Mouse (Mus musculus) hindbrain, postnatal 0 days (tissue): Measurements from ENCODE around the gene Vmn2r52. TPM values are rescaled to one million over a fixed set of nuclear protein-coding genes. Genes with fewer than 3 reads are reported as not detected.
"Not testable (repeated sequence)": the region's sequence is repeated elsewhere in the genome, so short reads cannot be mapped to it uniquely, and the experiment has no call there.

ENCODE experiments used
- ATAC-seq: fragments of 200-750 bp; cut with Nextera tagmentation; 2 replicates; pipeline ENCODE4 v1.8.0; 2017; ENCODE audit warnings: mild to moderate bottlenecking, moderate TSS enrichment, moderate library complexity
- DNase-seq: peaks from one replicate; pipeline ENCODE4 v3.0.0-alpha.2; 2015; ENCODE audit warnings: low spot score
- H3K27ac ChIP-seq: fragments of 300-500 bp; sonication (generic); 2 replicates; pipeline ENCODE4 v1.5.1; 2014; ENCODE audit warnings: mild to moderate bottlenecking
- H3K27me3 ChIP-seq: fragments of 300-500 bp; sonication (generic); 2 replicates; pipeline ENCODE4 v1.6.1; 2014; ENCODE audit warnings: low read length, mixed read lengths; ENCODE audit not compliant: insufficient read depth
- H3K36me3 ChIP-seq: fragments of 300-500 bp; sonication (generic); 2 replicates; pipeline ENCODE4 v1.6.1; 2014; ENCODE audit warnings: low read length, mixed read lengths; ENCODE audit not compliant: insufficient read depth
- H3K4me1 ChIP-seq: fragments of 300-500 bp; sonication (generic); 2 replicates; pipeline ENCODE4 v1.6.1; 2014; ENCODE audit warnings: antibody characterized with exemption, low read length, mixed read lengths; ENCODE audit not compliant: insufficient read depth
- H3K4me2 ChIP-seq: fragments of 300-500 bp; sonication (generic); 2 replicates; pipeline ENCODE4 v1.6.1; 2014; ENCODE audit warnings: low read depth, mild to moderate bottlenecking, low read length, moderate library complexity, mixed read lengths
- H3K4me3 ChIP-seq: fragments of 300-500 bp; sonication (generic); 2 replicates; pipeline ENCODE4 v1.5.1; 2014; ENCODE audit warnings: low read length
- H3K9ac ChIP-seq: fragments of 300-500 bp; sonication (generic); replicated peaks from 2 replicates; pipeline ENCODE4 v1.6.1; 2014; ENCODE audit warnings: mild to moderate bottlenecking, low read length, moderate library complexity, mixed read lengths
- H3K9me3 ChIP-seq: fragments of 300-500 bp; sonication (generic); 2 replicates; pipeline ENCODE4 v1.6.1; 2016; ENCODE audit warnings: low read length, mixed read lengths
- CTCF ChIP-seq: IDR thresholded peaks from 2 replicates; pipeline ENCODE4 v1.5.1; 2016; ENCODE audit warnings: antibody characterized with exemption, control low read depth, low read depth
- WGBS: fragments of 180-500 bp; shearing (Covaris S2); extraction: QIAGEN DNeasy Blood & Tissue Kit; methylation state at CpG from one replicate; pipeline ENCODE4 v1.1.7; 2014; 5-methylcytosine and 5-hydroxymethylcytosine counted together
- polyA plus RNA-seq: library from polyadenylated mRNA; unstranded; fragments of >200 nt; fragmentation: Nextera tagmentation; extraction: Ambion mirVana; gene quantifications from 2 replicates; pipeline ENCODE4 v1.2.1, GENCODE M21; 2015
- total RNA-seq: library from RNA; depleted of rRNA; stranded (reverse); fragments of >200 nt; gene quantifications from 2 replicates; pipeline ENCODE4 v1.2.3, GENCODE M21; 2014; rRNA removed

The Vmn2r52 gene
- total RNA-seq (not detected in 2 replicates), polyA plus RNA-seq (not detected in 2 replicates)

- no peaks in the 10 kb centered on the region for H3K36me3 ChIP-seq
- DNase-seq (no peak), ATAC-seq (no peak)
- no peak within 1 kb of the TSS for H3K4me3 ChIP-seq
- TF ChIP-seq CTCF = no peak
- WGBS = 79% methylated on average over 1 of the region's 1 CpGs
- H3K4me1 ChIP-seq = no peaks in the 10 kb centered on the region
- H3K27me3 ChIP-seq = no peaks in the 10 kb centered on the region
- no peak within 1 kb of the TSS for H3K27ac ChIP-seq
- no peak within 1 kb of the TSS for H3K4me2 ChIP-seq
- H3K9ac ChIP-seq = no peak within 1 kb of the TSS
- H3K9me3 ChIP-seq = peaks cover 4% of the 10 kb centered on the region; the same call in 1 of the 2 replicates
Measured at GRCm38 (mm10) chr7:10176473-10176872, at the start of gene Vmn2r52. Vmn2r52 (minus strand) TSS chr7:10176573.

DNA sequence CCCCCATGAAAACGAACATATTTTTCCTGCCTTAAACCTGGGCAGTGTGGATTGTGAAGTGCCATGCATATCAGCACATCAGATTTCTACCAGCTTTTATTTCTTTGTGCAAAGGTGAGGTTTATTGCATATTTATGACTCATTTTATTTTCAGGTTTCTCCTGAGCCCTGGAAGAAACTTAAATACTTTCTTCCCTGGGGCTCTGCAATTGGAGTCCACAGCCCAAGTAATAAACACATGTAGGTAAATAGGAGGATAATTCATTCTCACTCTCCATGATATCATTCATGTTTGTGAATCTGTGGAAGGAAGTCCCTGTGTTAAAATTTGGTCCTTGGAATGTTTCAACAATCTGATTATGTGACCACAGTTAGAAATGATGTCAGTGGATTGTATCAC is 70.7 kb downstream of the Vmn2r52 start, which contains the start of gene Vmn2r51:
Gene Vmn2r51 (minus strand): TSS at position 101 of the 400 bp plus-strand sequence.
- not testable (repeated sequence) for H3K4me1 ChIP-seq, H3K4me3 ChIP-seq, H3K36me3 ChIP-seq, H3K4me2 ChIP-seq, DNase-seq, H3K27ac ChIP-seq, H3K27me3 ChIP-seq, ATAC-seq, H3K9ac ChIP-seq, H3K9me3 ChIP-seq
- WGBS = 63% methylated on average over 1 of the region's 1 CpGs

Other genes starting within 250 kb of the Vmn2r52 start
- gene Vmn2r48, start 223.0 kb downstream of the Vmn2r52 start, total RNA-seq = not detected in 2 replicates
- not detected in 2 replicates for gene Vmn2r48, start 223.0 kb downstream of the Vmn2r52 start, polyA plus RNA-seq
- gene Vmn2r49, start 184.3 kb downstream of the Vmn2r52 start, total RNA-seq = not detected in 2 replicates
- gene Vmn2r49, start 184.3 kb downstream of the Vmn2r52 start, polyA plus RNA-seq = not detected in 2 replicates
- not detected in 2 replicates for gene Vmn2r50, start 123.3 kb downstream of the Vmn2r52 start, total RNA-seq
- not detected in 2 replicates for gene Vmn2r50, start 123.3 kb downstream of the Vmn2r52 start, polyA plus RNA-seq
- not detected in 2 replicates for gene Vmn2r51, start 70.8 kb downstream of the Vmn2r52 start, total RNA-seq
- not detected in 2 replicates for gene Vmn2r51, start 70.8 kb downstream of the Vmn2r52 start, polyA plus RNA-seq
- not detected in 2 replicates for gene Vmn1r66, start 101.4 kb upstream of the Vmn2r52 start, total RNA-seq
- gene Vmn1r66, start 101.4 kb upstream of the Vmn2r52 start, polyA plus RNA-seq = not detected in 2 replicates